Mouse (Mus musculus): ENCODE measurements around the gene Tpm1. TPM values are rescaled to one million over a fixed set of nuclear protein-coding genes. Genes with fewer than 3 reads are reported as not detected.

The Tpm1 gene
- polyA plus RNA-seq, 1 experiment, result 12.8 TPM

GRCm38 (mm10) chr9:66989581-66989980, 59.6 kb downstream of the Tpm1 start:
- Histone ChIP-seq H3K4me3 (replicated peaks) (peak overlapping the region; percentile 48), H3K36me3 (ENCODE audit: control insufficient read depth) (peaks cover 2% of the 10 kb centered on the region; the same call in 1 of the 2 replicates), H3K4me1 (ENCODE audit: control insufficient read depth) (peaks cover 54% of the 10 kb centered on the region)

GRCm38 (mm10) chr9:66988888-66989414, 60.3 kb downstream of the Tpm1 start:
- Histone ChIP-seq H3K4me3 (replicated peaks) (peak overlapping the region; percentile 48), H3K4me1 (ENCODE audit: control insufficient read depth) (peaks cover 52% of the 10 kb centered on the region)
- TF ChIP-seq GATA1 (IDR thresholded peaks at IDR 0.05; ENCODE audit: low read length) (no peak), TAL1 (IDR thresholded peaks at IDR 0.05; ENCODE audit: low read length) (no peak)

More at GRCm38 (mm10) chr9:66989581-66989980, 59.6 kb downstream of the Tpm1 start:
- peaks cover 3% of the 10 kb centered on the region; the same call in 1 of the 2 replicates for H3K9me3 ChIP-seq (ENCODE audit: control insufficient read depth, low read length)
- peaks cover 4% of the 10 kb centered on the region; the same call in 1 of the 2 replicates for H3K27me3 ChIP-seq (ENCODE audit: control insufficient read depth)
- no peak for TF ChIP-seq TAL1 (IDR thresholded peaks at IDR 0.05; ENCODE audit: low read length)
- TF ChIP-seq GATA1 (IDR thresholded peaks at IDR 0.05; ENCODE audit: low read length), result no peak

GRCm38 (mm10) chr9:66988198-66988887, 60.9 kb downstream of the Tpm1 start:
- H3K4me1 ChIP-seq (ENCODE audit: control insufficient read depth), result peaks cover 50% of the 10 kb centered on the region
- peaks cover 2% of the 10 kb centered on the region; the same call in 1 of the 2 replicates for H3K36me3 ChIP-seq (ENCODE audit: control insufficient read depth)
- peak overlapping the region; percentile 48 for H3K4me3 ChIP-seq (replicated peaks)
- TF ChIP-seq TAL1 (IDR thresholded peaks at IDR 0.05; ENCODE audit: low read length), result no peak
- no peak for TF ChIP-seq GATA1 (IDR thresholded peaks at IDR 0.05; ENCODE audit: low read length)
- H3K9me3 ChIP-seq (ENCODE audit: control insufficient read depth, low read length), result peaks cover 3% of the 10 kb centered on the region; the same call in 1 of the 2 replicates
- H3K27me3 ChIP-seq (ENCODE audit: control insufficient read depth), result peaks cover 7% of the 10 kb centered on the region; the same call in 1 of the 2 replicates

More at GRCm38 (mm10) chr9:66988888-66989414, 60.3 kb downstream of the Tpm1 start:
- Histone ChIP-seq H3K36me3 (ENCODE audit: control insufficient read depth) (peaks cover 2% of the 10 kb centered on the region; the same call in 1 of the 2 replicates), H3K9me3 (ENCODE audit: control insufficient read depth, low read length) (peaks cover 3% of the 10 kb centered on the region; the same call in 1 of the 2 replicates), H3K27me3 (ENCODE audit: control insufficient read depth) (peaks cover 7% of the 10 kb centered on the region; the same call in 1 of the 2 replicates)

GRCm38 (mm10) chr9:66985377-66985776, 63.8 kb downstream of the Tpm1 start:
- H3K4me3 ChIP-seq (replicated peaks), result no peak overlapping the region
- H3K36me3 ChIP-seq (ENCODE audit: control insufficient read depth), result no peaks in the 10 kb centered on the region
- TF ChIP-seq GATA1 (IDR thresholded peaks at IDR 0.05; ENCODE audit: low read length) (no peak), TAL1 (IDR thresholded peaks at IDR 0.05; ENCODE audit: low read length) (no peak)
- H3K9me3 ChIP-seq (ENCODE audit: control insufficient read depth, low read length), result no peaks in the 10 kb centered on the region
- H3K4me1 ChIP-seq (ENCODE audit: control insufficient read depth), result peaks cover 40% of the 10 kb centered on the region
- H3K27me3 ChIP-seq (ENCODE audit: control insufficient read depth), result peaks cover 7% of the 10 kb centered on the region; the same call in 1 of the 2 replicates

GRCm38 (mm10) chr9:66982085-66982484, 67.1 kb downstream of the Tpm1 start:
- Histone ChIP-seq H3K4me3 (replicated peaks) (no peak overlapping the region), H3K4me1 (ENCODE audit: control insufficient read depth) (peaks cover 12% of the 10 kb centered on the region), H3K36me3 (ENCODE audit: control insufficient read depth) (no peaks in the 10 kb centered on the region), H3K9me3 (ENCODE audit: control insufficient read depth, low read length) (no peaks in the 10 kb centered on the region), H3K27me3 (ENCODE audit: control insufficient read depth) (peaks cover 7% of the 10 kb centered on the region; the same call in 1 of the 2 replicates)
- no peak for TF ChIP-seq TAL1 (IDR thresholded peaks at IDR 0.05; ENCODE audit: low read length)
- no peak for TF ChIP-seq GATA1 (IDR thresholded peaks at IDR 0.05; ENCODE audit: low read length)

- Histone ChIP-seq H3K36me3 (ENCODE audit: control insufficient read depth) (no peaks in the 10 kb centered on the region), H3K27me3 (ENCODE audit: control insufficient read depth) (peaks cover 15% of the 10 kb centered on the region), H3K4me1 (ENCODE audit: control insufficient read depth) (peaks cover 17% of the 10 kb centered on the region), H3K4me3 (replicated peaks) (no peak overlapping the region), H3K9me3 (ENCODE audit: control insufficient read depth, low read length) (no peaks in the 10 kb centered on the region)
- TF ChIP-seq TAL1 (IDR thresholded peaks at IDR 0.05; ENCODE audit: low read length) (no peak), GATA1 (IDR thresholded peaks at IDR 0.05; ENCODE audit: low read length) (no peak)
These were observed 68.7 kb downstream of the Tpm1 start for GRCm38 (mm10) chr9:66980458-66980857.

GRCm38 (mm10) chr9:66978468-66978867, 70.7 kb downstream of the Tpm1 start:
- H3K36me3 ChIP-seq (ENCODE audit: control insufficient read depth), result no peaks in the 10 kb centered on the region
- peaks cover 30% of the 10 kb centered on the region for H3K4me1 ChIP-seq (ENCODE audit: control insufficient read depth)
- no peaks in the 10 kb centered on the region for H3K9me3 ChIP-seq (ENCODE audit: control insufficient read depth, low read length)
- H3K27me3 ChIP-seq (ENCODE audit: control insufficient read depth), result peaks cover 9% of the 10 kb centered on the region
- no peak overlapping the region for H3K4me3 ChIP-seq (replicated peaks)
- no peak for TF ChIP-seq GATA1 (IDR thresholded peaks at IDR 0.05; ENCODE audit: low read length)
- TF ChIP-seq TAL1 (IDR thresholded peaks at IDR 0.05; ENCODE audit: low read length), result no peak

- no peak for TF ChIP-seq TAL1 (IDR thresholded peaks at IDR 0.05; ENCODE audit: low read length)
- no peak for TF ChIP-seq GATA1 (IDR thresholded peaks at IDR 0.05; ENCODE audit: low read length)
- Histone ChIP-seq H3K4me1 (ENCODE audit: control insufficient read depth) (peaks cover 30% of the 10 kb centered on the region), H3K9me3 (ENCODE audit: control insufficient read depth, low read length) (no peaks in the 10 kb centered on the region), H3K27me3 (ENCODE audit: control insufficient read depth) (peaks cover 9% of the 10 kb centered on the region), H3K4me3 (replicated peaks) (no peak overlapping the region), H3K36me3 (ENCODE audit: control insufficient read depth) (no peaks in the 10 kb centered on the region)
These were observed 71.2 kb downstream of the Tpm1 start for GRCm38 (mm10) chr9:66977982-66978381.

- H3K4me3 ChIP-seq (replicated peaks), result no peak overlapping the region
- no peaks in the 10 kb centered on the region for H3K9me3 ChIP-seq (ENCODE audit: control insufficient read depth, low read length)
- TF ChIP-seq TAL1 (IDR thresholded peaks at IDR 0.05; ENCODE audit: low read length), result no peak
- no peak for TF ChIP-seq GATA1 (IDR thresholded peaks at IDR 0.05; ENCODE audit: low read length)
- peaks cover 9% of the 10 kb centered on the region for H3K27me3 ChIP-seq (ENCODE audit: control insufficient read depth)
- H3K36me3 ChIP-seq (ENCODE audit: control insufficient read depth), result no peaks in the 10 kb centered on the region
- H3K4me1 ChIP-seq (ENCODE audit: control insufficient read depth), result peaks cover 32% of the 10 kb centered on the region
These were observed 72.1 kb downstream of the Tpm1 start for GRCm38 (mm10) chr9:66977121-66977520.
